Mouse (Mus musculus) embryo, embryonic 10.5 days (tissue): ENCODE results near the gene Olfr56.
"Not testable (repeated sequence)": the region's sequence is repeated elsewhere in the genome, so short reads cannot be mapped to it uniquely, and the experiment has no call there.

Experiments
- DNase-seq: peaks from one replicate; pipeline ENCODE4 v3.0.0-alpha.2; 2015; ENCODE audit warnings: low spot score

Olfr56 gene

DNA sequence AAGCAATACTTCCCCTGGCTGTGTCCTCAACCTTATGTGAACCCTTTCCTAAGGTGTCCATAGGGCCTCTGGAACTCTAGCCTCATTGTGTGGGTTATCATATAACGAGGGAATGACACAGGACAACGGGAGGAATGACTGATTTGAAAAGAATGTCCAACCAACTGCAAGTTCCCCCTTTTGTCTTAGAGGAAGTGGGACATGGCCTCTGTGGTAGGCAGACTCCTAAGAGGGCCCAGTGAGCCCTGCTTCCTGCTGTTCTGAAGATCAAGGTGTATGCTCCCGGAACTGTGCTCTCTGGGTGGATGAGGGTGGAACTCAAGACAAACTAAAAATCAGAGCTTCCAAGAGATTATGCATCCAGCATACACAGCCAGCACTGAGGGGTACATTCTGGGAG is 81.4 kb downstream of the Olfr56 start:
- not testable (repeated sequence) for DNase-seq

GRCm38 (mm10) chr11:49061865-49062264 is 83.2 kb downstream of the Olfr56 start:
- not testable (repeated sequence) for DNase-seq

GRCm38 (mm10) chr11:49063713-49064469 is 85.2 kb downstream of the Olfr56 start, which contains the start of gene Tgtp2:
Tgtp2 (minus strand) TSS chr11:49064206.
- DNase-seq, result not testable (repeated sequence)

DNA sequence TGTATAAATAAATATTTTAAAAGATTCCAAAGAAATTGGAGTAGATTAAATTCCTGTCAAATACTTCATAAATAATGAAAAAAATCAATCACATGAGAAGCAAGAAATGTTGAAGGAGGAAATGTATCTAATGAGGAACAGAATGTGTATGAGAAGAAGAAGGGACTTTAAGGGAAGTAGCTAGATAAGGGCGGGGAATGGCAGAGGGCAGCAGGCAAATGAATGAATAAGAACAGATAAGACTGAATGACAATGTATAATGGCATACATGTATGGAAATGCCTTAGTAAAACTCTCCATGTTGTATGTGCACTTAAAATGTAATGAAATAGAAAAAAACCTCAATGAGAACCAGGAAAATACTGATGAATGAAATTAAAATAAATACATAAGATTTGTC is 89.7 kb downstream of the Olfr56 start:
- no peak for DNase-seq

DNA sequence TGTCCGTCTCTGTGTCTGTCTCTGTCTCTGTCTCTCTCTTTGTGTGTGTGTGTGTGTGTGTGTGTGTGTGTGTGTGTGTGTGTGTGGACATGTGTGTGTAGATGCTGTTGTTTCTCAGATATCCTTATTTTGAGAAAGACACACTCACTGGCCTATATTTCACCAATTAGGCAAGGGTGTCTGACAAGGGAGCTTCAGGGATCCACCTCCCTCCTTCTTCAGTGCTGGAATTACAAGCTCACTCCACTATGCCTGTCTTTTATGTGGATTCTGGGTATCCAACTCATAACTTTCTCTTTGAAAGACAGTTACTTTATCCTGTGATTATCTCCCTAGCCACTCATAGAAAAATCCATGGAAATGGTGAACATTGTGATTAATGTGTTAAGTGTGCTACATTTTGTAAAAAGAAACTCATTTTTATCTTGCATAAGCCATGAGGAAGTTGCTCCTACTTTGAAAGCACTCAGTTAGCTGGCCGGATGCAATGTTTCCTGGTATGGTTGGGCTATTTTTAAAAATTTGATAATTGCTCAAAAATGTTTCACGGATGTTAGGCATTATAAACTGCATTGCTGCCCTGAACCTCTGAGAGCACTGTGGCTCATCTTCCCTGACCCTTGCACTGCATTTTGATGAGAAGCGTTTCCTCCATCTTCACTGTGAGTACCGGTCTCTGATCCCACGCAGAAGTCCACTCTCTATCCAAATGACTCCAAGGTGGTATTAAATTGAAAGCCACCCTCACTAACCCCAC is 97.5 kb downstream of the Olfr56 start, which contains the start of gene Ifi47:
Ifi47 (plus strand) TSS at position 587 of the 757 bp plus-strand sequence.
- DNase-seq, result not testable (repeated sequence)

GRCm38 (mm10) chr11:49077012-49077411 is 98.3 kb downstream of the Olfr56 start:
- no peak for DNase-seq

DNA sequence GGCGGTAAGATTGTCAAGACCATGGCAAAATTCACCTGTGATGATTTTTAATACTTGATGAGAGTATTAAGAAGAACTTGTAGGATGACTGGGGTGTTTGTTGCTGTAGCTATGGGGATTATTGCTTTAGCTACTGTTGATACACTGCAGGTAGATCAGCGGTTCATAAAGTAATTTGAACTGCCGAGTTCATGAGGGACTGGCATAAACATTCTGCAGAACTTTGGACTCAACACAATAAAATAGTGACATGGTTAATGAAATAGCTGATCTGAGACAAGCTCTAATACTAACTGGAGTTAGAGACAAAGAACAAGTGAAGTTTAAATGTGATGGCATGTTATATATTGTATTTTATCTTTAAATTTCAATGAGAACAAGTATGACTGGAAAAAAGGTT is 100.0 kb downstream of the Olfr56 start:
- no peak for DNase-seq

DNA sequence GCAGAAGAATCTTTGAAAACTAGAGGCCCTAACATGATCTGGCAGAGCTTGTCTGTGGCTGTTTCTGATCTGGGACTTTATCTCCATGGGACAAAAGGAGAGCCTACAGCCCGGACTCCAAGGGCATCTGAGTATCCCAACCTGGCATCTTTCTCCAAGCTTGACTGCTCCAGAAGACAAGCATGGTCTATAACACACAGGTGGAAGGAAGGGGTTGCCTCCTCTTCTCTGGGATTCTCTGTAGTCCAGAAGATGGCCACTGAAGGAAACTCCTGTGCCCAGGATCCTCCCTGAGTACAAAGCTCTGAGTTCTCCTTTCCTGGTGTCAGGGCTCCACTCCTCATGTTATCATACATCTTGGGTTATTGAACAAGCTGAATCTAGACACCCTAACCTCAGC is 101.9 kb downstream of the Olfr56 start:
- no peak for DNase-seq

DNA sequence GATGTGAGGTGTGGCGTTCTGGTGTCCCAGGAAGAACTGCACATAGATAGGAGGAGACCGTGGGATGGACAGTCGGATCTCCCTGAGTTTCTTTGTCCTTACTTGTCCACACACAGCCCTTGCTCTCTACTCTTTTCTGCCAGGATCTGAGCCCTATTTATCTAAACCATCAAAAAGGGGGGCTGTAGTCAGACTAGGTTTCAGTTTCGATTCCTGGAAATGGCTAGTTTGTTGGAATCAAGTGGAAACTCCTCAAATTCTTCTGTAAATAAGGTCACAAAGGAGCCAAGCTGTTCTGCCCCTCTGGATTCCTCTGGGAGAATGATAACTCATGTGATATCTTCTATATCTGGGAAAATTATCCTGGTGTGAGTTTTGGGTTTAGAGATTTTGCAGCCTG is 102.7 kb downstream of the Olfr56 start:
- no peak for DNase-seq

- DNase-seq, result no peak
These were observed 103.2 kb downstream of the Olfr56 start for GRCm38 (mm10) chr11:49081886-49082285.

GRCm38 (mm10) chr11:49083146-49083545 is 104.5 kb downstream of the Olfr56 start:
- no peak for DNase-seq

DNA sequence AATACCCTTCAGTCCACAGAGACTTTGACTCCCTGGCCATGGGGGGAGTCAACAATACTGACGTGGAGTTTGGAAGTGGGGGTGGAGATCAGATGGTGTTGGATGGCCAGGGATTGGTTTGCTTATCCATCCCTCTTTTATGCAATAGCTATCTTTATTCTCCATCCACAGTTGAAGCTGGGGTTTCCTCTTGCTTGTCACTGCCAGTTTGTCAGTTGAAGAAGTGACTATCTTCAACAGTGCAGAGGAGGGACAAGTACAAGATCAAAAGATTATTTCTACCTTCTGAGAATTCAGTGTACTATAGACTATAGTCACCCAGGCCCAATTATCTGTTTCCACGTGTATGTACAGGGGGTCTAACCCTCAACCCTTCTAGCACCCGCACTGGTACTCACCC is 105.1 kb downstream of the Olfr56 start:
- no peak for DNase-seq

DNA sequence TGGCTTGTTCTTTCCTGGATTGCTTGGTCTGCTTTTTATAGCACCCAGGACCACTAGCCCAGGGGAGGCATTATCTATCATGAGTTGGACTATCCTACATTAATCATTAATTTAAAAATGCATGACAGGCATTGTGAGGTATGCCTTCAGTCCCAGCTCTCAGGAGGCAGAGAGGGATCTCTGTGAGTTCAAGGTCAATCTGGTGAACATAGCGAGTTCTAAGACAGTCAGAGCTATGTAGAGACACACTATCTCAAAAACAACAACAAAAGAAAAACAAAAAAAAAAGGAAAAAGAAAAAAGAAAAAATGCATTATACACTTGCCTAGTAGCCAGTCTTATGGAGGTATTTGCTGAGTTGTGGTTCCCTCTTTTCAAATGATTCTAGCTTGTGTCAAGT is 105.7 kb downstream of the Olfr56 start:
- no peak for DNase-seq

DNA sequence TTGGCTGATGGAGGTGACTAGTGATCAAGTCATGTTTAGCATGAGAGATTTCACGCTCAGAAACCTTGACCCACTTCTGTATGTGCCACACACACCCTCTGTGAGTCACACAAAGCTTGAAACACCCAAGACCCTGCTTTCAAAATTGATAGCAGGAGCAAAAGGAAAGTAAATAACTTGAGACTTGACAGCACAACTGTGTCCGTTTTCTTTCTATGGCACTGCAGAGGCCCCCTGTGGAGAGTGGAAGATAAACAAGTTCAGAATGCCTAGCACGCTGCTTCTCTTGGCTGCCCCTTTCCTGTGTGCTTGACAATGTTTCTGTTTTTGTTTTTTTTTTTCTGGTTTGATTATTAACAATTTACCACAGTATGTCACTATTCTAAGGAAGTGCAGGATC is 106.2 kb downstream of the Olfr56 start:
- no peak for DNase-seq

GRCm38 (mm10) chr11:49086858-49087361 is 108.2 kb downstream of the Olfr56 start:
- DNase-seq, result no peak

- peak; percentile 17 for DNase-seq
These were observed 109.3 kb downstream of the Olfr56 start for GRCm38 (mm10) chr11:49087830-49088616.

DNA sequence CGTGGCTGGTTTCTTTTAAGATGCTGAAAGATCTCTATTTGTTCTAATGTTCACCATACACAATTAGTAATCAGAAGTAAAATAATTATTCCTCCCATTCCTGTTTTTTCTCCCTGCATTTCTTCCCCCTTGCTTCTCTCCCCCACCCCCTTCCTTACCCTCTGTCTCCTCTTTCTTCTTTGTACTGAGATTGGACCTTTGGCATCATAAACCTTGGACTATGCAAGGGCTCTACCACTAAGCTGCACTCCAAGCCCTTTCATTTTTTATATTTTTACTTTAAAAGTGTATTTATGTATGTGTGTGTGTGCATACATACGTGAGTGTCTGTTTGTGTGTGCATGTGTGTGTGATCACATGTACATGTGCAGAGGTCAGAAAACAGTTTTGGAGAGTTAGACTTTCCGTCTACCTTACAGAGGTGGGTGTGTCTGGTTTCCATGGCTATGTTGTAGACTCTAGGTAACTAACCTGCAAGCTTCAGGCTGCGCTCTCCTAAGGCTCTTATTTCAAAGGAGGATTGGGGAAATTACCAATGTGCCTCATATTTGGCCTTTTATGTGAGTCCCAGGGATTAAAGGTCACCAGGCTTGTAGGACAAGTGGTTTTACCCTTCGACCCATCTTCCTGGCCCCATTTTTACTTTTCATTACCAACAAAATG is 110.4 kb downstream of the Olfr56 start:
- no peak for DNase-seq

DNA sequence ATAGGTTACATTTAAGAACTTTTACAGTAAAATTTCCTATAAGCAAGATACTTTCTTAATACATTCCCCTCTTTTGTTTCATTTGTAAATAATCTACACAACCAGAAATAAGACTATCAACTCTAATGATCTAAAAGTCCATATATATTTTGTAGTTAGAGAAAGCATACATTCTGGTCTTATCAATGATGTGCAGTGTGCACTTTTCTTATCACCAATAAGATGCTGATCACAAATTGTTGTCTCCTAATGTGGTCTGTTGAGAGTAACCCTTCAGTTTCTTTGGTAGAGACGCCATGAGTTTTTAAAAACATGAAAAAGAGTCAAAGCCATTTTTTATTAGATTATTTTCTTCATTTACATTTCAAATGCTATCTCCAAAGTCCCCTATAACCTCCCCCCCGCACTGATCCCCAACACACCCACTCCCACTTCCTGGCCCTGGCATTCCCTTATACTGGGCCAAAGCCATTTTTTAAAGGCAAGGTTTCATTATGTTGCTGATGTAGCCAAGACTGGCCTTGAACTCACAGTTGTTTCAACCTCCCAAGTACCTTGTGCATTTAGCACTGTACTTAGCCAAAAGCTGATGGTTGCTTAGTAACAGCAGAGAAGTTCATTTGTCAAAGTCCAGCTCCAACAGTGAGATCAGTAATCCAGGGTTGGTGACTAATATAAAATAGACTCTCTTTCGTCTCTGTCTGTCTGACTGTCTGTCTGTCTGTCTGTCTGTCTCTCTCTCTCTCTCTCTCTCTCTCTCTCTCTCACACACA is 111.2 kb downstream of the Olfr56 start:
- DNase-seq, result no peak

GRCm38 (mm10) chr11:49090551-49090950 is 111.9 kb downstream of the Olfr56 start:
- no peak for DNase-seq

GRCm38 (mm10) chr11:49091171-49091570 is 112.5 kb downstream of the Olfr56 start:
- no peak for DNase-seq

- no peak for DNase-seq
These were observed 113.4 kb downstream of the Olfr56 start for GRCm38 (mm10) chr11:49092053-49092586.
